Mouse (Mus musculus) kidney, adult 2 months (tissue): Measurements from ENCODE around the gene Rnaseh2a. TPM values are rescaled to one million over a fixed set of nuclear protein-coding genes. Genes with fewer than 3 reads are reported as not detected.

Source experiments
- DNase-seq: peaks from one replicate; pipeline ENCODE4 v3.0.0; 2021
- H3K27ac ChIP-seq: fragments of 200-500 bp; 2 replicates; pipeline ENCODE4 v1.5.1; 2012; ENCODE audit warnings: low read depth, low read length, control low read depth, inconsistent platforms; ENCODE audit not compliant: insufficient read depth
- H3K27me3 ChIP-seq: fragments of 200-500 bp; replicated peaks from 2 replicates; pipeline ENCODE4 v1.6.1; 2012; ENCODE audit warnings: mild to moderate bottlenecking, moderate library complexity, low read length, inconsistent platforms; ENCODE audit not compliant: control insufficient read depth, insufficient read depth
- H3K36me3 ChIP-seq: fragments of 200-500 bp; 2 replicates; pipeline ENCODE4 v1.6.1; 2012; ENCODE audit warnings: mild to moderate bottlenecking, moderate library complexity, low read length, inconsistent platforms; ENCODE audit not compliant: control insufficient read depth, insufficient read depth
- H3K4me1 ChIP-seq: fragments of 200-500 bp; 2 replicates; pipeline ENCODE4 v1.6.1; 2011; ENCODE audit warnings: low read length; ENCODE audit not compliant: control insufficient read depth, insufficient read depth
- H3K4me3 ChIP-seq: fragments of 200-500 bp; 2 replicates; pipeline ENCODE4 v1.5.1; 2011; ENCODE audit warnings: mild to moderate bottlenecking, low read depth, low read length, control low read depth; ENCODE audit not compliant: insufficient read depth
- CTCF ChIP-seq: fragments of 200-500 bp; conservative IDR thresholded peaks from 2 replicates; pipeline ENCODE4 v1.5.1; 2011; ENCODE audit warnings: low read depth, mild to moderate bottlenecking, control low read depth, low read length, moderate library complexity, mixed read lengths; ENCODE audit not compliant: insufficient read depth, insufficient read length
- POLR2A ChIP-seq: fragments of 200-500 bp; IDR thresholded peaks from one replicate; pipeline ENCODE4 v1.6.1; 2011; ENCODE audit warnings: low read depth, low read length, control low read depth
- WGBS: fragments of 180-500 bp; shearing (Covaris S2); methylation state at CpG from one replicate; pipeline ENCODE4 v1.1.7; 2018; 5-methylcytosine and 5-hydroxymethylcytosine counted together
- polyA plus RNA-seq: library from polyadenylated mRNA; depleted of rRNA; stranded (reverse); fragments of >200 nt; gene quantifications from 2 replicates; pipeline ENCODE4 v1.2.3, GENCODE M21; 2012

Rnaseh2a gene
- polyA plus RNA-seq, 1 experiment: 34.4 TPM

- no peak for TF ChIP-seq POLR2A
- no peak for TF ChIP-seq CTCF
- 34% methylated on average over 3 of the region's 3 CpGs for WGBS
- no peak overlapping the region; the same call in 1 of the 2 replicates for H3K27ac ChIP-seq
- no peak overlapping the region for H3K4me3 ChIP-seq
- H3K36me3 ChIP-seq: no peaks in the 10 kb centered on the region
- no peaks in the 10 kb centered on the region for H3K27me3 ChIP-seq
- DNase-seq: no peak
- H3K4me1 ChIP-seq: peaks cover 18% of the 10 kb centered on the region
These were observed 3.0 kb downstream of the Rnaseh2a start for GRCm38 (mm10) chr8:84966603-84967002.

GRCm38 (mm10) chr8:84965731-84966291 is 3.8 kb downstream of the Rnaseh2a start:
- Histone ChIP-seq H3K27me3 (no peaks in the 10 kb centered on the region), H3K4me3 (peak overlapping the region; percentile 74), H3K27ac (no peak overlapping the region), H3K36me3 (no peaks in the 10 kb centered on the region), H3K4me1 (peaks cover 17% of the 10 kb centered on the region)
- DNase-seq: peak; percentile 99
- no peak for TF ChIP-seq CTCF
- TF ChIP-seq POLR2A: peak; percentile 4
- under 1% methylated on average over 41 of the region's 41 CpGs for WGBS

- H3K36me3 ChIP-seq: no peaks in the 10 kb centered on the region
- TF ChIP-seq CTCF (no peak), POLR2A (no peak)
- no peaks in the 10 kb centered on the region for H3K27me3 ChIP-seq
- peaks cover 10% of the 10 kb centered on the region for H3K4me1 ChIP-seq
- no peak for DNase-seq
- no peak overlapping the region for H3K27ac ChIP-seq
- 81% methylated on average over 4 of the region's 4 CpGs for WGBS
- no peak overlapping the region for H3K4me3 ChIP-seq
These were observed 5.6 kb downstream of the Rnaseh2a start for GRCm38 (mm10) chr8:84963952-84964351.

- no peak for TF ChIP-seq CTCF
- TF ChIP-seq POLR2A: no peak
- no peaks in the 10 kb centered on the region for H3K36me3 ChIP-seq
- H3K27ac ChIP-seq: no peak overlapping the region
- DNase-seq: no peak
- H3K4me1 ChIP-seq: no peaks in the 10 kb centered on the region
- H3K27me3 ChIP-seq: no peaks in the 10 kb centered on the region
- WGBS: 79% methylated on average over 7 of the region's 7 CpGs
- H3K4me3 ChIP-seq: no peak overlapping the region
These were observed 9.8 kb downstream of the Rnaseh2a start for GRCm38 (mm10) chr8:84959811-84960210.

GRCm38 (mm10) chr8:84956768-84957167 is 12.8 kb downstream of the Rnaseh2a start:
- TF ChIP-seq POLR2A (no peak), CTCF (peak; percentile 73)
- Histone ChIP-seq H3K27ac (no peak overlapping the region), H3K4me1 (no peaks in the 10 kb centered on the region), H3K4me3 (no peak overlapping the region), H3K36me3 (no peaks in the 10 kb centered on the region), H3K27me3 (no peaks in the 10 kb centered on the region)
- WGBS: 55% methylated on average over 2 of the region's 2 CpGs
- peak; percentile 63 for DNase-seq

GRCm38 (mm10) chr8:84952612-84953255 is 16.8 kb downstream of the Rnaseh2a start:
- WGBS: 8% methylated on average over 18 of the region's 18 CpGs
- no peaks in the 10 kb centered on the region for H3K36me3 ChIP-seq
- DNase-seq: peak; percentile 67
- H3K27me3 ChIP-seq: no peaks in the 10 kb centered on the region
- no peak overlapping the region for H3K4me3 ChIP-seq
- H3K4me1 ChIP-seq: no peaks in the 10 kb centered on the region
- TF ChIP-seq POLR2A: no peak
- TF ChIP-seq CTCF: no peak
- H3K27ac ChIP-seq: no peak overlapping the region

GRCm38 (mm10) chr8:84949753-84950152 is 19.8 kb downstream of the Rnaseh2a start:
- DNase-seq: no peak
- Histone ChIP-seq H3K27ac (no peak overlapping the region), H3K36me3 (no peaks in the 10 kb centered on the region), H3K4me3 (no peak overlapping the region), H3K27me3 (peaks cover 4% of the 10 kb centered on the region), H3K4me1 (no peaks in the 10 kb centered on the region)
- 16% methylated on average over 12 of the region's 12 CpGs for WGBS
- TF ChIP-seq CTCF (no peak), POLR2A (no peak)

GRCm38 (mm10) chr8:84947241-84947545 is 22.4 kb downstream of the Rnaseh2a start:
- TF ChIP-seq POLR2A (no peak), CTCF (0 out of 2 replicates have a peak, but pooled peaks have one; percentile 0)
- no peak overlapping the region for H3K4me3 ChIP-seq
- H3K4me1 ChIP-seq: no peaks in the 10 kb centered on the region
- 12% methylated on average over 9 of the region's 9 CpGs for WGBS
- peak; percentile 50 for DNase-seq
- no peak overlapping the region for H3K27ac ChIP-seq
- H3K27me3 ChIP-seq: peaks cover 4% of the 10 kb centered on the region
- H3K36me3 ChIP-seq: no peaks in the 10 kb centered on the region
